ENCODE assay signal across 9 mouse cellular contexts in genomic region chr19:6401951-6402350, GRCm38 (mm10). TPM values are rescaled to one million over a fixed set of nuclear protein-coding genes. Genes with fewer than 3 reads are reported as not detected.
DNase-seq lines count a peak whose midpoint lies in the region; ATAC-seq and TF ChIP-seq lines count a peak whose summit lies in the region.
"Had no signal": no experiment of that assay in that cellular context is flagged by ENCODE, and none has a peak within 500 bp of the region (broad histone marks: within the 10 kb centered on the region; RNA-seq: fewer than 3 reads in every experiment).

No protein-coding gene starts in this region.

- H3K27ac ChIP-seq in brown adipose tissue, adult 24 weeks (replicated peaks; ENCODE audit: low read depth, low read length), result peak overlapping the region; percentile 71
- H3K27ac ChIP-seq in forebrain, postnatal 0 days (ENCODE audit: low read depth, low read length), result no peak overlapping the region
- peak overlapping the region; percentile 74; the same call in 1 of the 2 replicates for H3K27ac ChIP-seq in stomach, postnatal 0 days (replicated peaks)

- H3K27me3 ChIP-seq in forebrain, postnatal 0 days (ENCODE audit: insufficient read depth, low read length), result no peaks in the 10 kb centered on the region
- no peaks in the 10 kb centered on the region for H3K27me3 ChIP-seq in stomach, postnatal 0 days (ENCODE audit: control insufficient read depth, insufficient read depth, low read length)

- H3K4me2 ChIP-seq in forebrain, postnatal 0 days (ENCODE audit: low read depth), result peak overlapping the region; percentile 98
- peak overlapping the region; percentile 99 for H3K4me2 ChIP-seq in stomach, postnatal 0 days (replicated peaks; ENCODE audit: low read depth)

- 21% methylated on average over 9 of the region's 9 CpGs for WGBS in forebrain, postnatal 0 days
- WGBS in lung, adult 2 months, result 4% methylated on average over 9 of the region's 9 CpGs
- WGBS in stomach, postnatal 0 days, result 8% methylated on average over 9 of the region's 9 CpGs

- TF ChIP-seq EP300 in stomach, postnatal 0 days (optimal IDR thresholded peaks at IDR 0.05), result no peak

- TF ChIP-seq POLR2A in lung, adult 2 months (IDR thresholded peaks at IDR 0.05; ENCODE audit: borderline replicate concordance, extremely low read depth, low read depth, low read length), result no peak

- H3K4me1 ChIP-seq in brown adipose tissue, adult 24 weeks (ENCODE audit: control insufficient read depth, insufficient read depth, insufficient read length, low read length), result peaks cover 2% of the 10 kb centered on the region; the same call in 1 of the 2 replicates
- peaks cover 9% of the 10 kb centered on the region; the same call in 1 of the 2 replicates for H3K4me1 ChIP-seq in forebrain, postnatal 0 days (ENCODE audit: insufficient read depth)
- H3K4me1 ChIP-seq in lung, adult 2 months (ENCODE audit: control insufficient read depth, insufficient read depth, low read length), result peaks cover 3% of the 10 kb centered on the region; the same call in 1 of the 2 replicates
- H3K4me1 ChIP-seq in stomach, postnatal 0 days (replicated peaks; ENCODE audit: control insufficient read depth, insufficient read depth), result no peaks in the 10 kb centered on the region

- peak overlapping the region; percentile 78 for H3K4me3 ChIP-seq in brown adipose tissue, adult 24 weeks (ENCODE audit: insufficient read depth, low read depth, low read length)
- H3K4me3 ChIP-seq in forebrain, postnatal 0 days (ENCODE audit: low read depth, low read length), result peak overlapping the region; percentile 51
- peak overlapping the region; percentile 63 for H3K4me3 ChIP-seq in lung, adult 2 months (replicated peaks; ENCODE audit: extremely low read depth, low read depth, low read length)
- peak overlapping the region; percentile 62 for H3K4me3 ChIP-seq in stomach, postnatal 0 days (ENCODE audit: low read depth, low read length)

- H3K9me3 ChIP-seq in forebrain, postnatal 0 days (ENCODE audit: low read length), result no peaks in the 10 kb centered on the region
- H3K9me3 ChIP-seq in stomach, postnatal 0 days (ENCODE audit: control insufficient read depth, low read length), result no peaks in the 10 kb centered on the region

- peak overlapping the region; percentile 73; the same call in 1 of the 2 replicates for H3K9ac ChIP-seq in forebrain, postnatal 0 days
- H3K9ac ChIP-seq in stomach, postnatal 0 days (ENCODE audit: low read length), result peak overlapping the region; percentile 50

- DNase-seq in forebrain, postnatal 0 days, result no peak
- peak; percentile 50 for DNase-seq in kidney, adult 18-20 months
- DNase-seq in lung, adult 2 months, result peak; percentile 19
- no peak for DNase-seq in stomach, postnatal 0 days (ENCODE audit: low spot score)
- DNase-seq in layer of hippocampus, postnatal 14 days (ENCODE audit: low spot score in 2 of 2), result no peak
- no peak for DNase-seq in gastrocnemius, adult 18-20 months (ENCODE audit: low spot score)
- DNase-seq in embryo, embryonic 9.5 days (ENCODE audit: extremely low spot score), result no peak

- no peak for ATAC-seq in forebrain, postnatal 0 days
- ATAC-seq in stomach, postnatal 0 days (ENCODE audit: low FRiP score, low TSS enrichment), result no peak

- H3K36me3 ChIP-seq in forebrain, postnatal 0 days (ENCODE audit: insufficient read depth), result no peaks in the 10 kb centered on the region
- H3K36me3 ChIP-seq in stomach, postnatal 0 days (ENCODE audit: control insufficient read depth, insufficient read depth, low read length), result no peaks in the 10 kb centered on the region

- TF ChIP-seq CTCF in forebrain, postnatal 0 days (IDR thresholded peaks at IDR 0.05; ENCODE audit: low read depth), result no peak
- no peak for TF ChIP-seq CTCF in lung, adult 2 months (IDR thresholded peaks at IDR 0.05; ENCODE audit: insufficient read depth, low read length)
- no peak for TF ChIP-seq CTCF in stomach, postnatal 0 days (IDR thresholded peaks at IDR 0.05; ENCODE audit: low read depth)

RNA-seq across cellular contexts. Expression of gene Rasgrp2, which starts 2.8 kb away (rescaled TPM):
- polyA plus RNA-seq in brown adipose tissue, adult 24 weeks (2012; ENCODE audit: insufficient read depth, insufficient read length, missing spikeins), result 38.9 and 50.2 TPM in 2 replicates
- total RNA-seq in forebrain, postnatal 0 days (2014; rRNA removed), result 125 and 170 TPM in 2 replicates
- polyA plus RNA-seq in forebrain, postnatal 0 days (2015; fragmentation: Nextera tagmentation; extraction: Ambion mirVana), result 130 and 150 TPM in 2 replicates
- 210 and 287 TPM in 2 replicates for polyA plus RNA-seq in lung, adult 2 months (2012; rRNA removed)
- 53.4 and 57.3 TPM in 2 replicates for polyA plus RNA-seq in stomach, postnatal 0 days (2015; fragmentation: Nextera tagmentation; extraction: Ambion mirVana)
- 10 to 100 TPM; 40.2 to 44.9 TPM for total RNA-seq in layer of hippocampus, postnatal 14 days (2021)
- 10 to 100 TPM in 1 of 2 experiments, 1 to 10 TPM in 1; 8.3 to 18.2 TPM for total RNA-seq in gastrocnemius, adult 18-20 months (2021)

RNA-seq across cellular contexts. Expression of gene Nrxn2, which starts 16.6 kb away (rescaled TPM):
- polyA plus RNA-seq in brown adipose tissue, adult 24 weeks (2012; ENCODE audit: insufficient read depth, insufficient read length, missing spikeins), result 1.1 and 2.3 TPM in 2 replicates
- 213 and 256 TPM in 2 replicates for total RNA-seq in forebrain, postnatal 0 days (2014; rRNA removed)
- polyA plus RNA-seq in forebrain, postnatal 0 days (2015; fragmentation: Nextera tagmentation; extraction: Ambion mirVana), result 45.1 and 49.4 TPM in 2 replicates
- 7.3 and 11.0 TPM in 2 replicates for polyA plus RNA-seq in lung, adult 2 months (2012; rRNA removed)
- 0.83 and 1.3 TPM in 2 replicates for polyA plus RNA-seq in stomach, postnatal 0 days (2015; fragmentation: Nextera tagmentation; extraction: Ambion mirVana)
- total RNA-seq in layer of hippocampus, postnatal 14 days (2021), result 100 to 1,000 TPM; 549 to 577 TPM
- 1 to 10 TPM; 1.1 to 1.3 TPM for total RNA-seq in gastrocnemius, adult 18-20 months (2021)
- total RNA-seq: common myeloid progenitor, adult 5-6 weeks had no signal

RNA-seq across cellular contexts. Expression of gene Pygm, which starts 17.8 kb away (rescaled TPM):
- polyA plus RNA-seq in brown adipose tissue, adult 24 weeks (2012; ENCODE audit: insufficient read depth, insufficient read length, missing spikeins), result 28.7 and 48.3 TPM in 2 replicates
- total RNA-seq in forebrain, postnatal 0 days (2014; rRNA removed), result 6.2 and 8.8 TPM in 2 replicates
- 4.7 and 7.6 TPM in 2 replicates for polyA plus RNA-seq in forebrain, postnatal 0 days (2015; fragmentation: Nextera tagmentation; extraction: Ambion mirVana)
- polyA plus RNA-seq in lung, adult 2 months (2012; rRNA removed), result 32.8 and 135 TPM in 2 replicates
- 8.0 and 10.5 TPM in 2 replicates for polyA plus RNA-seq in stomach, postnatal 0 days (2015; fragmentation: Nextera tagmentation; extraction: Ambion mirVana)
- total RNA-seq in layer of hippocampus, postnatal 14 days (2021), result 10 to 100 TPM; 28.0 to 37.5 TPM
- total RNA-seq in gastrocnemius, adult 18-20 months (2021), result 1,000 to 10,000 TPM; 7,185 to 8,344 TPM

RNA-seq across cellular contexts. Expression of gene Sf1, which starts 38.5 kb away (rescaled TPM):
- polyA plus RNA-seq in brown adipose tissue, adult 24 weeks (2012; ENCODE audit: insufficient read depth, insufficient read length, missing spikeins), result 47.9 and 56.8 TPM in 2 replicates
- 70.0 and 113 TPM in 2 replicates for total RNA-seq in forebrain, postnatal 0 days (2014; rRNA removed)
- 89.7 and 102 TPM in 2 replicates for polyA plus RNA-seq in forebrain, postnatal 0 days (2015; fragmentation: Nextera tagmentation; extraction: Ambion mirVana)
- polyA plus RNA-seq in lung, adult 2 months (2012; rRNA removed), result 136 and 194 TPM in 2 replicates
- polyA plus RNA-seq in stomach, postnatal 0 days (2015; fragmentation: Nextera tagmentation; extraction: Ambion mirVana), result 42.3 and 52.0 TPM in 2 replicates
- 100 to 1,000 TPM; 182 to 189 TPM for total RNA-seq in layer of hippocampus, postnatal 14 days (2021)
- total RNA-seq in gastrocnemius, adult 18-20 months (2021), result 10 to 100 TPM; 76.2 to 89.8 TPM

Comparison
In these comparisons a context has a peak if more than half of its experiments do, and no peak if none do; other contexts are left out.
1. DNase-seq: peak in kidney, adult 18-20 months (single experiment) and lung, adult 2 months (single experiment); none in forebrain, postnatal 0 days (single experiment), stomach, postnatal 0 days (single experiment), layer of hippocampus, postnatal 14 days (0 of 2), gastrocnemius, adult 18-20 months (single experiment) and embryo, embryonic 9.5 days (single experiment).
2. Peak in every context shown above with its lines, with median percentiles within 50 percentile points of each other: H3K4me3 ChIP-seq.